Mouse (Mus musculus): ENCODE measurements at regions not wholly inside any gene's neighbourhood (a gene's known extent, or its start where the extent isn't known, plus 50 kb on each side); places are given as distances from the start of the nearest gene placed in this dataset.

GRCm38 (mm10) chr1:137352390-137353027, 392.3 kb upstream of the Nr5a2 start:
- 95% methylated on average over 5 of the region's 5 CpGs for WGBS (ENCODE audit: missing documents)
- Histone ChIP-seq H3K36me3 (ENCODE audit: inconsistent target) (no peaks in the 10 kb centered on the region), H3K4me3 (ENCODE audit: inconsistent target) (no peak overlapping the region), H3K79me2 (ENCODE audit: inconsistent target) (no peaks in the 10 kb centered on the region), H3K27ac (no peak overlapping the region)

GRCm38 (mm10) chr1:137334137-137334536, 373.9 kb upstream of the Nr5a2 start:
- Histone ChIP-seq H3K36me3 (ENCODE audit: inconsistent target) (no peaks in the 10 kb centered on the region), H3K79me2 (ENCODE audit: inconsistent target) (no peaks in the 10 kb centered on the region), H3K4me3 (ENCODE audit: inconsistent target) (no peak overlapping the region), H3K27ac (no peak overlapping the region)
- WGBS (ENCODE audit: missing documents): 91% methylated on average over 2 of the region's 2 CpGs

GRCm38 (mm10) chr1:137332108-137332769, 372.0 kb upstream of the Nr5a2 start:
- Histone ChIP-seq H3K79me2 (ENCODE audit: inconsistent target) (no peaks in the 10 kb centered on the region), H3K4me3 (ENCODE audit: inconsistent target) (no peak overlapping the region), H3K27ac (no peak overlapping the region), H3K36me3 (ENCODE audit: inconsistent target) (no peaks in the 10 kb centered on the region)
- WGBS (ENCODE audit: missing documents): 71% methylated on average over 6 of the region's 8 CpGs

DNA sequence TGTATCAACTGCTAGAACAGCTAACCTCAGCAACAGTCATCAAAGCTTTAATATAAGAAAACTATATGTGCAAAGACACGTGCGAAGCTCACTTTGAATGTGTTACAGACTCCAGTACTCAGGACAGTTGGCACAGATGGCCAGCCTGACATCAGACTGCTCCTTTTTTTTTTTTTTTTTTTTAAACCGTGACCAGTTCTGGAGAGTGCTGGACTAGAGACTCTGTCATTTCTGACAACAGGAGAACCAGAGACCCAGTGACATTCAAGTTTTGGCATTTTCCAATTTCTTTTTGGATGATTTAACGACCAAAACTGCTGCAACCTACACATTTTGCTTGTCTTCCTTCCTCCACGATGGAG, 371.5 kb upstream of the Nr5a2 start:
- Histone ChIP-seq H3K79me2 (ENCODE audit: inconsistent target) (no peaks in the 10 kb centered on the region), H3K27ac (no peak overlapping the region), H3K4me3 (ENCODE audit: inconsistent target) (no peak overlapping the region), H3K36me3 (ENCODE audit: inconsistent target) (no peaks in the 10 kb centered on the region)
- WGBS (ENCODE audit: missing documents): 60% methylated on average over 5 of the region's 5 CpGs

- no peak overlapping the region for H3K27ac ChIP-seq
- no peaks in the 10 kb centered on the region for H3K36me3 ChIP-seq (ENCODE audit: inconsistent target)
- no peaks in the 10 kb centered on the region for H3K79me2 ChIP-seq (ENCODE audit: inconsistent target)
- WGBS (ENCODE audit: missing documents): 28% methylated on average over 3 of the region's 3 CpGs
- H3K4me3 ChIP-seq (ENCODE audit: inconsistent target): no peak overlapping the region
These were observed 370.4 kb upstream of the Nr5a2 start for GRCm38 (mm10) chr1:137330634-137331033.

GRCm38 (mm10) chr1:137323884-137324594, 363.8 kb upstream of the Nr5a2 start:
- WGBS (ENCODE audit: missing documents): 69% methylated on average over 8 of the region's 8 CpGs
- Histone ChIP-seq H3K27ac (no peak overlapping the region), H3K79me2 (ENCODE audit: inconsistent target) (no peaks in the 10 kb centered on the region)

DNA sequence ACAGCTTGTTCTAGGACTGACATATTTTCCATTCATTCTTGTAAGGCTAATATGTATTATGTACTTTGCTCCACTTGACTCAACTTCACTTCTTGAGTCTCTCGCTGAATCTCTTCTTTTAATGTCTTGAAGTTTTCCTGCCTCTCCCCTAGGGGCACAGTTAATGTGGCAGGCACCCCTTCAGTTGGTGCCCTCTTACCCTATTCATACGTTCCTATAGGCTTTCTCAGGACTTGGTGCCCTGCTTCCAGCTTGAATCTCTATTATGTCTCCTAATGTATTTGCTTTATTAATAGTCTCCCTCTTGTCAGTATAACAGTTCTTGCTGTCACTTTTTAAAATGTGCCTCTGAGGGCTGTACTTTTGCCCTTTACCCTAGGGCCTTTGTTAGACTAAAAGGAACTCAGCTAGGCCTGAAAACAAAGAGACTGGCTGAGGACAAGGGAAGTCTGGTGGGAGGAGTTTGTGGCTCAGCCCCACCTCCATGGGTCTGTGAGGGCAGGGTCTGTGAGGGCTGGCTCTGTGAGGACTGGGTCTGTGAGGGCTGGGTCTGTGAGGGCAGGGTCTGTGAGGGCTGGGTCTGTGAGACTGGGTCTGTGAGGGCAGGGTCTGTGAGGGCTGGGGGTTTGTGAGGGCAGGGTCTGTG, 362.9 kb upstream of the Nr5a2 start:
- Histone ChIP-seq H3K4me3 (ENCODE audit: inconsistent target) (no peak overlapping the region), H3K79me2 (ENCODE audit: inconsistent target) (no peaks in the 10 kb centered on the region), H3K27ac (no peak overlapping the region), H3K36me3 (ENCODE audit: inconsistent target) (no peaks in the 10 kb centered on the region)
- 92% methylated on average over 2 of the region's 2 CpGs for WGBS (ENCODE audit: missing documents)

More at GRCm38 (mm10) chr1:137323884-137324594, 363.8 kb upstream of the Nr5a2 start:
- Histone ChIP-seq H3K36me3 (ENCODE audit: inconsistent target) (no peaks in the 10 kb centered on the region), H3K4me3 (ENCODE audit: inconsistent target) (no peak overlapping the region)

GRCm38 (mm10) chr1:137302757-137303422, 342.6 kb upstream of the Nr5a2 start:
- no peaks in the 10 kb centered on the region for H3K36me3 ChIP-seq (ENCODE audit: inconsistent target)
- H3K27ac ChIP-seq: no peak overlapping the region
- no peak overlapping the region for H3K4me3 ChIP-seq (ENCODE audit: inconsistent target)
- no peaks in the 10 kb centered on the region for H3K79me2 ChIP-seq (ENCODE audit: inconsistent target)
- 82% methylated on average over 5 of the region's 5 CpGs for WGBS (ENCODE audit: missing documents)

DNA sequence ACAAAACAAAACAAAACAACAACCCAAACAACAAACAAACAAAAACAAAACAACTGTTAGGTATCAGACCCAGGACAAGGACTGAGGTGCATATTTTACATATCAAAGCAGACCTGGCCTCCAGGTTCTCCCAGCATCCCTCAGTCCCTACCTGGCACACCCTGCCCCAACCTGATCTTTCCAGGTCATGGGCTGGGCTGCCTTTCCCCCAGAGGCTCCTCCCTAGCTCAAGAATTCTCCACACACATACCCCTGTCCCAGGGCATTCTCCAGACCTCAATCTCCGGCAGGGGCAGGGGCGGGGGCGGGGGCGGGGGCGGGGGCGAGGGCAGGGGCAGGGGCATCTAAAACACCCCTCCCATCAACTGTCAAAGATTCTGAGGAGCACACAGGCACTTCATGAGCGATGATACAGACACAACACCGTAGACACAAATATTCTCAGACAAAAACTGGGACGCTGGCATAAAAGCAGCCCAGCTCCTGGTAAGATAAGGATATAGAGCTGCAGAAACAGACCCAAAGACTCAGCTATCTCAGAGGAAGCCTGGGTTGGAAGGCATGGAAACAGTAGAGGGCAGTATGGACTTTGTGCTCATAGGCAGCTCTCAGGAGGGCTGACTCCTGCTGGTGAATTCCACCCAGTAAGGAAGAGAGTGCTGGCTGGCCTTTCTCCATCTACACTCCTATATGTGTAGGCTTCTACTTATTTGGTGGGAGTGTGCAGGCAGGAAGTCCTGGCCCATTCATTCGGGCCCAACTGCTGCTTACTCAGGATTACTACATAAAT, 337.7 kb upstream of the Nr5a2 start:
- Histone ChIP-seq H3K79me2 (ENCODE audit: inconsistent target) (no peaks in the 10 kb centered on the region), H3K27ac (no peak overlapping the region), H3K4me3 (ENCODE audit: inconsistent target) (no peak overlapping the region), H3K36me3 (ENCODE audit: inconsistent target) (no peaks in the 10 kb centered on the region)
- 78% methylated on average over 10 of the region's 10 CpGs for WGBS (ENCODE audit: missing documents)

GRCm38 (mm10) chr1:137289456-137289855, 329.2 kb upstream of the Nr5a2 start:
- WGBS (ENCODE audit: missing documents): 93% methylated on average over 9 of the region's 9 CpGs
- no peaks in the 10 kb centered on the region for H3K79me2 ChIP-seq (ENCODE audit: inconsistent target)
- no peaks in the 10 kb centered on the region for H3K36me3 ChIP-seq (ENCODE audit: inconsistent target)
- H3K4me3 ChIP-seq (ENCODE audit: inconsistent target): no peak overlapping the region
- H3K27ac ChIP-seq: no peak overlapping the region

GRCm38 (mm10) chr1:137283291-137283690, 323.0 kb upstream of the Nr5a2 start:
- 82% methylated on average over 5 of the region's 5 CpGs for WGBS (ENCODE audit: missing documents)
- H3K27ac ChIP-seq: no peak overlapping the region
- H3K4me3 ChIP-seq (ENCODE audit: inconsistent target): no peak overlapping the region
- no peaks in the 10 kb centered on the region for H3K36me3 ChIP-seq (ENCODE audit: inconsistent target)
- H3K79me2 ChIP-seq (ENCODE audit: inconsistent target): no peaks in the 10 kb centered on the region

DNA sequence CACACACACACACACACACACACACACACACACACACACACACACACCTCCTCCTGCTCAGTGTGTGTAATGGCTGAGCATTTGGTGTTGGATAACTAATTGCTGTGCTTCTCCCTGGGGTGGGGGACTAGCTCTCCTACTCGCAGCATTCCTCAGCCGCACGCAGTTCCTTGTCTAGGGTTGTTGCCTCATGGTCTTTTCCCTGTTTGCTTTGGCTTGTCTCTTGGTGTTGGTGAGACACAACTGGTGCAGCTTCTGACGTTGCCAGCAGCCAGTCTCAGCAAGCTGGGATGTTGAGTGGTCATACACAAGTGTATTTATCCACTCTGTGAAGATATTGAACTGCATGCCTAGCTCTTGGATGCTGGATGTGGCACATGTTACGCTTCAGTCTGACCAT, 322.2 kb upstream of the Nr5a2 start:
- Histone ChIP-seq H3K27ac (no peak overlapping the region), H3K4me3 (ENCODE audit: inconsistent target) (no peak overlapping the region), H3K79me2 (ENCODE audit: inconsistent target) (no peaks in the 10 kb centered on the region), H3K36me3 (ENCODE audit: inconsistent target) (no peaks in the 10 kb centered on the region)
- 90% methylated on average over 5 of the region's 5 CpGs for WGBS (ENCODE audit: missing documents)

- no peak overlapping the region for H3K4me3 ChIP-seq (ENCODE audit: inconsistent target)
- 81% methylated on average over 10 of the region's 10 CpGs for WGBS (ENCODE audit: missing documents)
- H3K27ac ChIP-seq: no peak overlapping the region
- no peaks in the 10 kb centered on the region for H3K36me3 ChIP-seq (ENCODE audit: inconsistent target)
- no peaks in the 10 kb centered on the region for H3K79me2 ChIP-seq (ENCODE audit: inconsistent target)
These were observed 320.4 kb upstream of the Nr5a2 start for GRCm38 (mm10) chr1:137280391-137281386.
